Mouse (Mus musculus) heart, adult 10 weeks (tissue): Measurements from ENCODE around the gene Ankrd11. TPM values are rescaled to one million over a fixed set of nuclear protein-coding genes. Genes with fewer than 3 reads are reported as not detected.

Experiments used
- polyA plus RNA-seq: library from polyadenylated mRNA; stranded (reverse); fragments of 350-450 nt; fragmentation: Illumina TruSeq; extraction: RNeasy Lipid Tissue Mini Kit (QIAGEN cat#74804); gene quantifications from one replicate; pipeline ENCODE4 v1.2.3, GENCODE M21; 2014; ENCODE audit warnings: low read depth, low replicate concordance

The Ankrd11 gene
- polyA plus RNA-seq, result 61.7 TPM

DNA sequence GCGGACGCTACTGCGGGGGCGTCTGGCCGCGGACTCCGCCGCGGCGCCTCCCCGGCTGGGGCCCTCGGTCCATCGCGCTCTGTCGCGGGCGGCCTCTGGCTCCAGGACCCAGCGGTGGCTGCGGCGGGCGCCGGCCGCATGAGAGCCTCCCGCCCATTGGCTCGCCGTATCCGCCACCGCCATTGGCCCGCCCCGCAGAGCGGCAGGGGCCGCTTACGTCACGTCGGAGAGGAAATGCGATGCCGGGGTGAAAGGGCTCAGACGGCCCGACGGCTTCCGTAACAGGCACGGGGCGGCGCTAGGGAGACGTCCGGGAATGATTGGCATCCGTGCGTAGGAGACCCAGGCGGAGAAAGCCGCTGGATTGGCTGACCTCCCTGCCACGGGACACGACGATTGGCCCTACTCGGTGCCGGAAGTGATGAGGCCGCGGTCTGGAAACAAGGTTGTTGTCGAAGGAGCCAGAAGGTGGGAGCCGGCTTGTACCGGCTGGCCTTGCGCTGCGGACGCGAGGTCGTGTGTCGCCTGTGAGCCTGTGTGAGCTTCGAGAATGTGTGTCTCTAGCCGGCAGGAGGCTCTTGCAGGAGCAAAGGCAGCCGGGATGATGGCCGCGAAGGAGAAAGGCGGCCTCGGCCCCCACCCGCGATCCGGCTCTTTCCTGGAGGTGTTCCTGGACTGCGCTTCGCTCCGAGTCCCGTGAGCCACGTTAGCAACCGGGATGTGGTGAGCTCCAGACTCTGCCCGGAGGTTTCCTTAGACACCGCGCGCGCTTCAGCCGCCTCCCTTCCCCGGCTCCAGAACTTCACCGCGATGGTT is at the start of gene Ankrd11:
Ankrd11 (minus strand) TSS at position 120 of the 816 bp plus-strand sequence.

DNA sequence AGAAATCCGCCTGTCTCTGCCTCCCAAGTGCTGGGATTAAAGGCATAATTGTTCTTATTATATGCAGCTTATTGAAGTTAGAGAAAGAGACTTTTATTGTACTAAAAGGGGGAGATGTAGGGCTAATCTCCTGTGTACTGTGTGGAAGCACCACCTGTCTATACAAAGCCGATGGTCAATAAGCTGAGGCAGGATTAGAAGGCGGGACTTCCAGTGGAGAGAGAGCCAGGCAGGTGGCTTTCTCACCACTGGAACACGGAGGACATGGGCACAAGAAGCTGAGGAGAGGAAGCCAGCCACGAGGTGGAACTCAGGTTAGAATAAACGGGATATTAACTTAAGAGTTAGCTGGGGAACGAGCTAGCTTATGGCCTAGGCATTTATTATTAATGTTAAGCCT is 20.6 kb upstream of the Ankrd11 start, which contains the start of gene Spg7:
Spg7 (plus strand) TSS at position 222 of the 400 bp plus-strand sequence.

GRCm38 (mm10) chr8:122847829-122848561 is 194.1 kb downstream of the Ankrd11 start, which contains the start of gene Cdh15:
TSS of gene Cdh15 (plus strand) at chr8:122847966.

Other genes starting within 250 kb of the Ankrd11 start
- not detected for gene Cdh15, start 194.3 kb downstream of the Ankrd11 start, polyA plus RNA-seq
- 107 TPM for gene Spg7, start 20.7 kb upstream of the Ankrd11 start, polyA plus RNA-seq
- 652 TPM for gene Rpl13, start 60.1 kb upstream of the Ankrd11 start, polyA plus RNA-seq
- 0.76 TPM for gene Cpne7, start 75.1 kb upstream of the Ankrd11 start, polyA plus RNA-seq
- gene Sult5a1, start 116.0 kb upstream of the Ankrd11 start, polyA plus RNA-seq, result 0.10 TPM
- 50.5 TPM for gene Dpep1, start 144.0 kb upstream of the Ankrd11 start, polyA plus RNA-seq
- 67.3 TPM for gene Chmp1a, start 170.5 kb upstream of the Ankrd11 start, polyA plus RNA-seq
- gene Spata33, start 170.6 kb upstream of the Ankrd11 start, polyA plus RNA-seq, result 30.4 TPM
- gene Cdk10, start 182.6 kb upstream of the Ankrd11 start, polyA plus RNA-seq, result 32.9 TPM
- 4.2 TPM for gene Spata2l, start 194.0 kb upstream of the Ankrd11 start, polyA plus RNA-seq
- 15.2 TPM for gene Zfp276, start 211.9 kb upstream of the Ankrd11 start, polyA plus RNA-seq
- gene Vps9d1, start 212.1 kb upstream of the Ankrd11 start, polyA plus RNA-seq, result 19.4 TPM